Mouse (Mus musculus): ENCODE data around the gene Smndc1. TPM values are rescaled to one million over a fixed set of nuclear protein-coding genes. Genes with fewer than 3 reads are reported as not detected.

The Smndc1 gene
- polyA plus RNA-seq, 1 experiment from 2014 or later: 14.9 TPM

GRCm38 (mm10) chr19:53425824-53426223 lies 35.4 kb upstream of the Smndc1 start:
- Histone ChIP-seq H3K9me3 (replicated peaks; ENCODE audit: control insufficient read depth, low read length) (no peaks in the 10 kb centered on the region), H3K4me1 (ENCODE audit: control insufficient read depth, low read depth, low read length) (peaks cover 5% of the 10 kb centered on the region), H3K36me3 (ENCODE audit: control insufficient read depth, insufficient read depth) (no peaks in the 10 kb centered on the region), H3K4me3 (ENCODE audit: low read depth, low read length) (no peak overlapping the region), H3K27me3 (ENCODE audit: control insufficient read depth, insufficient read depth, low read depth, low read length) (peaks cover 18% of the 10 kb centered on the region), H3K4me2 (ENCODE audit: low read depth, low read length) (no peak overlapping the region), H3K27ac (ENCODE audit: low read length) (no peak overlapping the region), H3K9ac (ENCODE audit: low read depth, low read length) (no peak overlapping the region)
- 53% methylated on average over 8 of the region's 8 CpGs for WGBS (ENCODE audit: insufficient replicate concordance)
- no peak for ATAC-seq (ENCODE audit: low read depth)

GRCm38 (mm10) chr19:53424629-53425028 lies 34.3 kb upstream of the Smndc1 start:
- Histone ChIP-seq H3K9ac (ENCODE audit: low read depth, low read length) (no peak overlapping the region), H3K4me3 (ENCODE audit: low read depth, low read length) (peak overlapping the region; percentile 5; the same call in 1 of the 2 replicates), H3K4me1 (ENCODE audit: control insufficient read depth, low read depth, low read length) (peaks cover 7% of the 10 kb centered on the region), H3K27ac (ENCODE audit: low read length) (peak overlapping the region; percentile 30; the same call in 1 of the 2 replicates), H3K36me3 (ENCODE audit: control insufficient read depth, insufficient read depth) (no peaks in the 10 kb centered on the region), H3K9me3 (replicated peaks; ENCODE audit: control insufficient read depth, low read length) (no peaks in the 10 kb centered on the region), H3K27me3 (ENCODE audit: control insufficient read depth, insufficient read depth, low read depth, low read length) (peaks cover 18% of the 10 kb centered on the region), H3K4me2 (ENCODE audit: low read depth, low read length) (peak overlapping the region; percentile 31)
- WGBS (ENCODE audit: insufficient replicate concordance): 15% methylated on average over 18 of the region's 18 CpGs
- no peak; the same call in 1 of the 2 replicates for ATAC-seq (ENCODE audit: low read depth)

GRCm38 (mm10) chr19:53423816-53424465 lies 33.6 kb upstream of the Smndc1 start:
- WGBS (ENCODE audit: insufficient replicate concordance): 36% methylated on average over 17 of the region's 17 CpGs
- Histone ChIP-seq H3K27me3 (ENCODE audit: control insufficient read depth, insufficient read depth, low read depth, low read length) (peaks cover 18% of the 10 kb centered on the region), H3K4me2 (ENCODE audit: low read depth, low read length) (peak overlapping the region; percentile 42), H3K36me3 (ENCODE audit: control insufficient read depth, insufficient read depth) (no peaks in the 10 kb centered on the region), H3K27ac (ENCODE audit: low read length) (peak overlapping the region; percentile 30; the same call in 1 of the 2 replicates), H3K9ac (ENCODE audit: low read depth, low read length) (no peak overlapping the region), H3K4me1 (ENCODE audit: control insufficient read depth, low read depth, low read length) (peaks cover 7% of the 10 kb centered on the region), H3K9me3 (replicated peaks; ENCODE audit: control insufficient read depth, low read length) (no peaks in the 10 kb centered on the region), H3K4me3 (ENCODE audit: low read depth, low read length) (peak overlapping the region; percentile 6)
- no peak for ATAC-seq (ENCODE audit: low read depth)

- H3K27ac ChIP-seq (ENCODE audit: low read length): no peak overlapping the region
- H3K9ac ChIP-seq (ENCODE audit: low read depth, low read length): no peak overlapping the region
- no peak for ATAC-seq (ENCODE audit: low read depth)
- H3K4me3 ChIP-seq (ENCODE audit: low read depth, low read length): peak overlapping the region; percentile 6; the same call in 1 of the 2 replicates
- peak overlapping the region; percentile 42 for H3K4me2 ChIP-seq (ENCODE audit: low read depth, low read length)
- WGBS (ENCODE audit: insufficient replicate concordance): 4% methylated on average over 19 of the region's 19 CpGs
- H3K9me3 ChIP-seq (replicated peaks; ENCODE audit: control insufficient read depth, low read length): no peaks in the 10 kb centered on the region
- peaks cover 7% of the 10 kb centered on the region for H3K4me1 ChIP-seq (ENCODE audit: control insufficient read depth, low read depth, low read length)
- no peaks in the 10 kb centered on the region for H3K36me3 ChIP-seq (ENCODE audit: control insufficient read depth, insufficient read depth)
- H3K27me3 ChIP-seq (ENCODE audit: control insufficient read depth, insufficient read depth, low read depth, low read length): peaks cover 18% of the 10 kb centered on the region
Observed at GRCm38 (mm10) chr19:53423341-53423753, 33.0 kb upstream of the Smndc1 start.

- H3K4me2 ChIP-seq (ENCODE audit: low read depth, low read length): peak overlapping the region; percentile 42
- H3K27ac ChIP-seq (ENCODE audit: low read length): no peak overlapping the region
- peaks cover 7% of the 10 kb centered on the region for H3K4me1 ChIP-seq (ENCODE audit: control insufficient read depth, low read depth, low read length)
- no peak for ATAC-seq (ENCODE audit: low read depth)
- H3K36me3 ChIP-seq (ENCODE audit: control insufficient read depth, insufficient read depth): no peaks in the 10 kb centered on the region
- no peaks in the 10 kb centered on the region for H3K9me3 ChIP-seq (replicated peaks; ENCODE audit: control insufficient read depth, low read length)
- H3K9ac ChIP-seq (ENCODE audit: low read depth, low read length): no peak overlapping the region
- H3K27me3 ChIP-seq (ENCODE audit: control insufficient read depth, insufficient read depth, low read depth, low read length): peaks cover 18% of the 10 kb centered on the region
- WGBS (ENCODE audit: insufficient replicate concordance): 41% methylated on average over 18 of the region's 18 CpGs
- H3K4me3 ChIP-seq (ENCODE audit: low read depth, low read length): no peak overlapping the region
Observed at GRCm38 (mm10) chr19:53422358-53423308, 32.3 kb upstream of the Smndc1 start.

GRCm38 (mm10) chr19:53421583-53422188 lies 31.3 kb upstream of the Smndc1 start:
- no peaks in the 10 kb centered on the region for H3K36me3 ChIP-seq (ENCODE audit: control insufficient read depth, insufficient read depth)
- ATAC-seq (ENCODE audit: low read depth): no peak
- WGBS (ENCODE audit: insufficient replicate concordance): 2% methylated on average over 6 of the region's 6 CpGs
- H3K9ac ChIP-seq (ENCODE audit: low read depth, low read length): no peak overlapping the region
- H3K4me3 ChIP-seq (ENCODE audit: low read depth, low read length): peak overlapping the region; percentile 53
- peak overlapping the region; percentile 75 for H3K4me2 ChIP-seq (ENCODE audit: low read depth, low read length)
- no peaks in the 10 kb centered on the region for H3K9me3 ChIP-seq (replicated peaks; ENCODE audit: control insufficient read depth, low read length)
- H3K4me1 ChIP-seq (ENCODE audit: control insufficient read depth, low read depth, low read length): peaks cover 7% of the 10 kb centered on the region
- peaks cover 18% of the 10 kb centered on the region for H3K27me3 ChIP-seq (ENCODE audit: control insufficient read depth, insufficient read depth, low read depth, low read length)
- no peak overlapping the region for H3K27ac ChIP-seq (ENCODE audit: low read length)

- peak; percentile 86 for ATAC-seq (ENCODE audit: low read depth)
- Histone ChIP-seq H3K27me3 (ENCODE audit: control insufficient read depth, insufficient read depth, low read depth, low read length) (peaks cover 18% of the 10 kb centered on the region), H3K9me3 (replicated peaks; ENCODE audit: control insufficient read depth, low read length) (no peaks in the 10 kb centered on the region), H3K9ac (ENCODE audit: low read depth, low read length) (peak overlapping the region; percentile 44; the same call in 1 of the 2 replicates), H3K4me1 (ENCODE audit: control insufficient read depth, low read depth, low read length) (peaks cover 7% of the 10 kb centered on the region), H3K27ac (ENCODE audit: low read length) (no peak overlapping the region), H3K4me3 (ENCODE audit: low read depth, low read length) (peak overlapping the region; percentile 53), H3K36me3 (ENCODE audit: control insufficient read depth, insufficient read depth) (no peaks in the 10 kb centered on the region), H3K4me2 (ENCODE audit: low read depth, low read length) (peak overlapping the region; percentile 75)
- 2% methylated on average over 19 of the region's 19 CpGs for WGBS (ENCODE audit: insufficient replicate concordance)
Observed at GRCm38 (mm10) chr19:53420924-53421582, 30.7 kb upstream of the Smndc1 start.

GRCm38 (mm10) chr19:53419834-53420233 lies 29.5 kb upstream of the Smndc1 start:
- Histone ChIP-seq H3K27ac (ENCODE audit: low read length) (no peak overlapping the region), H3K36me3 (ENCODE audit: control insufficient read depth, insufficient read depth) (no peaks in the 10 kb centered on the region), H3K4me1 (ENCODE audit: control insufficient read depth, low read depth, low read length) (peaks cover 10% of the 10 kb centered on the region), H3K4me3 (ENCODE audit: low read depth, low read length) (no peak overlapping the region), H3K4me2 (ENCODE audit: low read depth, low read length) (no peak overlapping the region), H3K9ac (ENCODE audit: low read depth, low read length) (no peak overlapping the region), H3K9me3 (replicated peaks; ENCODE audit: control insufficient read depth, low read length) (no peaks in the 10 kb centered on the region), H3K27me3 (ENCODE audit: control insufficient read depth, insufficient read depth, low read depth, low read length) (peaks cover 15% of the 10 kb centered on the region)
- WGBS (ENCODE audit: insufficient replicate concordance): 22% methylated on average over 5 of the region's 5 CpGs
- no peak for ATAC-seq (ENCODE audit: low read depth)

All from liver, embryonic 16.5 days (tissue).